Mouse (Mus musculus) ovary, adult 18-20 months (tissue): ENCODE measurements around the gene Zfp74.

Experiments used
- DNase-seq: peaks from one replicate; pipeline ENCODE4 v3.0.0; 2022; ENCODE audit warnings: low spot score, mixed read lengths

Gene Zfp74

GRCm38 (mm10) chr7:29944201-29944600 is 9.7 kb downstream of the Zfp74 start:
- DNase-seq: no peak

- DNase-seq: no peak
Measured at GRCm38 (mm10) chr7:29943720-29944119, 10.2 kb downstream of the Zfp74 start.

- DNase-seq: no peak
Measured at GRCm38 (mm10) chr7:29942740-29943139, 11.1 kb downstream of the Zfp74 start.

GRCm38 (mm10) chr7:29941027-29941426 is 12.9 kb downstream of the Zfp74 start:
- no peak for DNase-seq

GRCm38 (mm10) chr7:29938856-29939255 is 15.0 kb downstream of the Zfp74 start:
- no peak for DNase-seq

- no peak for DNase-seq
Measured at GRCm38 (mm10) chr7:29922780-29923179, 31.1 kb downstream of the Zfp74 start.

- DNase-seq: no peak
Measured at GRCm38 (mm10) chr7:29921439-29922093, 32.3 kb downstream of the Zfp74 start.

GRCm38 (mm10) chr7:29918062-29918453 is 35.8 kb downstream of the Zfp74 start:
- DNase-seq: no peak

- no peak for DNase-seq
Measured at GRCm38 (mm10) chr7:29917371-29918061, 36.4 kb downstream of the Zfp74 start.

- DNase-seq: no peak
Measured at GRCm38 (mm10) chr7:29912172-29912571, 41.7 kb downstream of the Zfp74 start.

- DNase-seq: no peak
Measured at GRCm38 (mm10) chr7:29910252-29910651, 43.6 kb downstream of the Zfp74 start.

GRCm38 (mm10) chr7:29908130-29908950 is 45.5 kb downstream of the Zfp74 start, which contains the start of gene Zfp383:
TSS of gene Zfp383 (plus strand) at chr7:29908223.
- peak; percentile 72 for DNase-seq

- DNase-seq: no peak
Measured at GRCm38 (mm10) chr7:29907206-29907605, 46.7 kb downstream of the Zfp74 start.

GRCm38 (mm10) chr7:29906682-29907058 is 47.2 kb downstream of the Zfp74 start:
- DNase-seq: no peak

GRCm38 (mm10) chr7:29905966-29906681 is 47.8 kb downstream of the Zfp74 start, which contains the start of gene Zfp27:
TSS of gene Zfp27 (minus strand) at chr7:29906572.
- peak; percentile 66 for DNase-seq

GRCm38 (mm10) chr7:29904101-29904500 is 49.8 kb downstream of the Zfp74 start:
- no peak for DNase-seq

- no peak for DNase-seq
Measured at GRCm38 (mm10) chr7:29898351-29898750, 55.5 kb downstream of the Zfp74 start.

- no peak for DNase-seq
Measured at GRCm38 (mm10) chr7:29892756-29893155, 61.1 kb downstream of the Zfp74 start.

- DNase-seq: no peak
Measured at GRCm38 (mm10) chr7:29890501-29890900, 63.4 kb downstream of the Zfp74 start.

- DNase-seq: no peak
Measured at GRCm38 (mm10) chr7:29880916-29881315, 73.0 kb downstream of the Zfp74 start.
